Mouse (Mus musculus) liver, postnatal 0 days (tissue): ENCODE results near the gene Dio1.

Source experiments
- CTCF ChIP-seq: sonication (generic); IDR thresholded peaks from 2 replicates; pipeline ENCODE4 v1.5.1; 2016; ENCODE audit warnings: antibody characterized with exemption, low read depth
- EP300 ChIP-seq: IDR thresholded peaks from 2 replicates; pipeline ENCODE4 v1.6.1; 2016; ENCODE audit warnings: antibody characterized with exemption, low read depth, mild to moderate bottlenecking

DNA sequence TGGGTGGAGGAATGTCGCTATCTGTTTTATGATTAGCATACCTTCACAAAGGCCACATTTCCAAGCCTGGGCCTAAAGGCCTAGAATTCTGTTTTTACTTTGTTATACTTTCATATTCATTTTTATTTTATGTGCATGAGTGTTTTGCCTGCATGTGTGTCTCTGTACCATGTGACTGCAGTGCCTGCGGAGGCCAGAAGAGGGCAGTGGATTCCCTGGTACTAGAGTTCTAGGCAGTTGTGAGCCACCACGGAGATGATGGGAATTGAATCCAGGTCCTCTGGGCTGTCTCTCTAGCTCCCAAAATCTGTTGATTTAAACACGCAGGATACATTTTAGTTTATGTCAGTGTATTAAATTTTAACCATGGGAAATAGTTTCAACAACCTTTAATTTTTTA lies 26.5 kb upstream of the Dio1 start:
- TF ChIP-seq CTCF (peak; percentile 44; the same call in 1 of the 2 replicates), EP300 (no peak)
